Mouse (Mus musculus): Measurements from ENCODE around the gene Csf3r.
A peak's percentile ranks its signal among the peaks of the same experiment; 100 is the strongest.
"Not testable (repeated sequence)": the region's sequence is repeated elsewhere in the genome, so short reads cannot be mapped to it uniquely, and the experiment has no call there.

The Csf3r gene

GRCm38 (mm10) chr4:126024303-126024900 is at the start of gene Csf3r:
Csf3r (plus strand) TSS chr4:126024550.
- DNase-seq (ENCODE audit: low spot score in 2 of 2), result no peak

- no peak for DNase-seq (ENCODE audit: low spot score in 2 of 2)
Observed at GRCm38 (mm10) chr4:125977768-125978167, 46.6 kb upstream of the Csf3r start.

GRCm38 (mm10) chr4:125983279-125983678 is 41.1 kb upstream of the Csf3r start:
- no peak for DNase-seq (ENCODE audit: low spot score in 2 of 2)

DNA sequence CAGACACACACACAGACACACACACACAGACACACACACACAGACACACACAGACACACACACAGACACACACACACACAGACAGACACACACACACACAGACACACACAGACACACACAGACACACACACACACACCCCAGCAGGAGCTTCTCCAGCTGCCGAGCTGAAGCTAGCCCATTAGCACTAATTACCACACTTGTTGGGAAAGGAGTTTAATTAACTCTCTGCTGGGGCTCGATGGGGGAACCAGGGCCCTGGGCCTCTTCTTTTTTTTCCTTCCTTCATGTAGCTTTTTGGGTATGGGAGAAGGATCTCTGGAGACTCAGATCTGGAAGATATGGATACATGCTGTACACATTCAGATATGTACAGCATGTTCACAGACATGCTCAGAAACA is 38.6 kb upstream of the Csf3r start:
- DNase-seq (ENCODE audit: low spot score in 2 of 2), result not testable (repeated sequence)

DNA sequence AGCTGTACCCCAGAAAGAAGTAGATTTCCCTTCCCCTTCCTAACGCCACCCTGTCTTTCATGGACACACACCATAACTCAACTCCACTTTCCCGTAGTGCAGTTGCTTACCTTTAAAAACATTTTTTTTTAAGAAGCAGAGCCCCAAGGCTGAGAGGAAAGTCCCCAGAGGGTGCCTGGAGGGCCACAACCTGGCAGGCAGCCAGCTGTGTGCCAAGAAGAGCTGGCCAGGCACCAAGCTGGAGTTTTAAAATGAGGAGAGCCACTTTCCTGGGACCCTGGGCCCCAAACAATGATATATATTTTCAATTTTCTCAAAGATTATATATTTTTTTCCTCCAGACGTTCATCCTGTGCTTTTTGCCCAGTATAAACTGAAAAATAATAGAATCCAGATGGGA is 37.3 kb upstream of the Csf3r start:
- no peak for DNase-seq (ENCODE audit: low spot score in 2 of 2)

- no peak for DNase-seq (ENCODE audit: low spot score in 2 of 2)
Observed at GRCm38 (mm10) chr4:125989061-125989460, 35.3 kb upstream of the Csf3r start.

DNA sequence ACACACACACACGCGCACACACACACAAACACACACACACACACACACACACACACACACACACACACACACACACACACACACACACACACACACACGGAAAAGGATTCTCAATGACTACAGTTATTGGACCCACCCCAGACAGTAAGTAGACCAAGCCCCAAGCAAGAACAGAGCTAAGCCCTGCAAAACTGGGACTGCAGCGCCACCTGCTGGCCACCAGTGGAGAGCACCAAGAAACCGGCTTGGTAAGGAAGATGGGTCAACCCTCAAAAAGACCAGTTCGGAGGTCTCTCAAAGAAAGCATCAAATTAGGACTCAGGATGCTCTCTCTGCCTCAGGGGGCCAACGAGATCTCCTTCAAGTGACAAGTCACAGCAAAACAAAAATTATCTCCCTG is 34.2 kb upstream of the Csf3r start:
- DNase-seq (ENCODE audit: low spot score in 2 of 2), result peak; percentile 10 to 35

DNA sequence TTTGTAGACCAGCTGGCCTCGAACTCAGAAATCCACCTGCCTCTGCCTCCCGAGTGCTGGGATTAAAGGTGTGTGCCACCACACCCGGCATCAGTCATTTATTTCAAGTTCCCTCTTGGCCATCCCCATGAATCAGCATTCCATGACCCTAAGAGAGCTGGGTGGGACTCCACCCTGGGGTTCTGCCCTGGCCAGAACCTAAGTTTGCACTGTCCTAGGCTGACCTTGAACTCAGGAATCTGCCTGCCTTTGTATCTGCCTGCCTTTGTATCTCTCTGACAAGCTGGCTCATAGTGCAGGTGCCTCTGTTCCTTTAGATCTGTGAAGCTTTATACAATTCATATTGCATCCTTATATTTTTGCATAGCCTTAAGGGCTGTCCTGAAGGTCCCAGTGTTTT is 32.1 kb upstream of the Csf3r start:
- DNase-seq (ENCODE audit: low spot score in 2 of 2), result no peak

- DNase-seq (ENCODE audit: low spot score in 2 of 2), result no peak
Observed at GRCm38 (mm10) chr4:125992906-125993305, 31.4 kb upstream of the Csf3r start.

DNA sequence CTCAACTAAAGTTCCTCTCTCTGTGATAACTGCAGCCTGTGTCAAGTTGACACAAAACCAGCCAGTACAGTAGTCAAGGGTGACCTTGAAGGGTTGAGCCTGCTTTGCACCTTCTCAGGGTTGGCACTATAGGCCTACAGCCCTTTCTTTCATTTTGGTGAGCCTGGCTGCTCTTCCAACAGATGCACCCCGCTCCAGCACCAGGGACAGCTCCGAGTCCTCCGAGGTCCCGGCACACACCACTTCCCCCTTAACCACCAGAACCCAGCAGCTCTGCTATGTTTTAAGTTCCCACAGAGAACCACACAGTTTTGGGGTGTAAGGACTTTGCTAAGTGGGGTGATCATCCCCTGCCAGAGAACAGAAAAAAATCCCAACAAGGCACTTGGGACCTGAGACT is 27.8 kb upstream of the Csf3r start:
- DNase-seq (ENCODE audit: low spot score in 2 of 2), result no peak

- no peak for DNase-seq (ENCODE audit: low spot score in 2 of 2)
Observed at GRCm38 (mm10) chr4:125997826-125998225, 26.5 kb upstream of the Csf3r start.

DNA sequence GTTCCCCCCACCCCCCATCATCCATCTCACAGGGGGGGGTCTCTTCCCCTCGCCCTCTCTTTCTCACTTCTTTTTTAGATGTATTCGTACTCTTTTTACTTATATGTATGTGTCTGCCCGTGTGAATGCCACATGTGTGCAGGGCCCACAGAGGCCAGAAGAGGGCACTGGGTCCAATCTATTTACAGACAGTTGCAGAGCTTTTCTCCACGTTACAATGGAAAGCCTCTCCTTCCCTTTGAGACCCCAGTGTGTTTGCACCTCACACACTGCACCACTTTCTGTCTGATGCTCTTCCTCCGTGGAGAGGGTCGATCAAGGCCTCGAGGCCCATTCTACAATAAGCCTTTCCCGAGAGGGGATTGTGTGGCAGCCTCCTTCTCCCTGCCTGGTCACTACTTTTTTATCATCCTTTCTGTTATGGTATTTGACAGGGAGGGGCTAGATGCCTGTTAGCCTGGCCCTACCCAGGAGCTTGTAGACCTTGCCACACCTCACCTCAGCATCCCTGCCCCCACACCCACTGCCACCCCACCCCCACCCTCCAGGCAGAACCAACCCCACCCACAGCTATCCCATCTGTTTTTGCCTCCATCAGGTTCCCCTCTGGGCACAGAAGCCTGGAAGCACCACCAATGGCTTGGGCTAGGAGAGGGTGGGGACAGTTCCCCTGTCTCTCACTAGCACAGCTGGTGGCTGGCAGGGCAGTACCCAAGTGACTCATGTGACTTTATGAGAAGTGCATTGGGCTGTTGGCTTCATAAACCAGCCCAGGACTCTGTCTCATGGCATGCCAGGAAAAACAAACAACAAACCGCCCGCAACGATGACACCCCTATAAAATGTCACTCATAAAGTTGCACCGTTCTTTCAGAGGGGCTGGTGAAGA is 22.8 kb upstream of the Csf3r start:
- no peak for DNase-seq (ENCODE audit: low spot score in 2 of 2)

GRCm38 (mm10) chr4:126017676-126018332 is 6.5 kb upstream of the Csf3r start:
- DNase-seq (ENCODE audit: low spot score in 2 of 2), result peak in 1 of 2 experiments; percentile 24

GRCm38 (mm10) chr4:126018966-126019538 is 5.3 kb upstream of the Csf3r start:
- no peak for DNase-seq (ENCODE audit: low spot score in 2 of 2)

DNA sequence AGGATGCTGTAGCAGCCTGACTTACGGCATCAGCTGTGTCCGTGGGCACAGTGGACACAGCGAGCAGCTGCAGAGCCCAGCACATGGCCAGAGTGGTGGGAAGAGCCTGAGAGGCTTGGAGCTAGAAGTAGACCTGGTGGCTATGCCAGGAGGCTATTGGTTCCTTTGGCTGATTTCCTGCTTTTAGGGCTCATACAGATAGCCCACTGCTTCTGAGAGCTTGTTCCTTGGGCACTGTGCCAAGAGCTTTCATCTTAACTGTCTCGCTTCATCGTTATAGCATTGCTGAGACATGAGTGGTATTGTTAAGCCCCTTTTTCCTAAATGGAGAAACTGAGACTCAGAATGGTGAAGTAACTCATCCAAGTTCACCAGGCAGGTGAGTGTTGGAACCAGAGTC is 1.5 kb downstream of the Csf3r start:
- DNase-seq (ENCODE audit: low spot score in 2 of 2), result no peak

DNA sequence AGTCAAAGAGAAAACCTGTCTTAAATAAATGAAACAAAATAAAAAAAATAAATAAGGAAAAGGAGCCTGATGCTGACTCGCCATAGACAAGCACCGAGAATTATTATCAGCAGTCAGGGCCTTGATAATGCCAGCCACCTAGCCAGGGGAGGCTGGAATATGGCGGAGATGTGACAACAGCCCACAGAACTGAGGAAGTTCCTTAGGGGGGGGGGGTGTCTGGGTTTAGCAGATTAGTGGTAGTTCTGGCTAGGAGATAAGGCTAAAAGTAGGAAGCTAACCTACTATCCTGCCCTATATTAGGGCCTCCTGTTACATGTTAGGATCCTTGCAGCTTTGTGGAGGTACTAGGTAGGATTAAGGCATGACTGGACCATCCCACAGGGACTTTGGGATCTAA is 3.6 kb downstream of the Csf3r start:
- no peak for DNase-seq (ENCODE audit: low spot score in 2 of 2)

DNA sequence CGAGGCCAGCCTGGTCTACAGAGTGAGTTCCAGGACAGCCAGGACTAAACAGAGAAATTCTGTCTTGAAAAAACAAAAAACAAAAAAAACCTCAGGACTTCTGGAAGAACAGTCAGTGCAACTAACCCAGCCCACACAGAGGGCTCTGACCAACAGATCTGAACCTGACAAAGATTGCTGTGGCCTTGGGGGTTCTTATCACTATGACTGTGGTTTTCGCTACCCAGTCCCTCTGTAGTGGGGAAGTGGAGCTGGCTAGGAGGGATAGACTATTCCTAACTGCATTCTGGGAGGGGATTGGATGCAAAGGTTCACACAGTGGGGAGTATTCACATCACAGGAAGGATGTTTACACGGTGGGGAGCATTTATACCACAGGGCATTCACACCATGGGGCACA is 4.7 kb downstream of the Csf3r start:
- DNase-seq (ENCODE audit: low spot score in 2 of 2), result no peak

DNA sequence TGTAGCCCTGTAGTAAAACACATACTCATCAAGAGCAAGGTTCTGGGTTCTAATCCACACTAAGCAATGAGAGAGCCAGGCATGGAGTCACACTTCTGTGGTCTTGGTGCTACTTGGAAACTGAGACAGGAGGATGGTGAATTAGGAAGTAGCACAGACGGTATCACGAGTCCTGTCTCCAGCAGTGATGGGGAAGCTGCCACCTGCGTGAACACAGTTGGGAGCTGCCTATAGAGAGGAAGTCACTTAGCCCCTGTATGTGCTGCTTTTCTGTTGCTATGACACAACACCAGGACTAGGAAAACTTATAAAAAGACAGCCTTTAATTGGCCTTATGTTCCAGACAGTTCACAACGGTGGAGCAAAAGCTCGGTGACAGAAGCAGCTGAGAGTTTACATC is 6.4 kb downstream of the Csf3r start:
- DNase-seq (ENCODE audit: low spot score in 2 of 2), result no peak

DNA sequence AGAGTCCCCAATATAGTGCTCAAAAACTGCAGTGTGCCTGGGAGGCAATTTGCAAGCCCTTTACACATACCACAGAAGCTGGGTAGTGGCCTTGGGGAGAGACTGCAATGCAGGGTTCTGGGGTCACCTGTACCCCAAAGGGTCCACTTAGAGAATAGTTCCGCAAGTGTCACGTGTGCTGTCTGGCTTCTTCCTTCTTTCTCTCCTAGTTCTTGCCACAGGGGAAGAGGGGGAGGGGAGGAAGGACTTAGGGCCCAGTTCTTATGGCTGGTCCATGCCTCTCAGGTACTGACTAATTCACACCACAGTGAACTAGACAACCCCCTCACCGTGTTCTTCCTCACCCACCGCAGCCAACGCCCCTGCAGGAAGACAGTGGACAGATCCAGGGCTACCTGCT is 11.1 kb downstream of the Csf3r start:
- no peak for DNase-seq (ENCODE audit: low spot score in 2 of 2)

DNA sequence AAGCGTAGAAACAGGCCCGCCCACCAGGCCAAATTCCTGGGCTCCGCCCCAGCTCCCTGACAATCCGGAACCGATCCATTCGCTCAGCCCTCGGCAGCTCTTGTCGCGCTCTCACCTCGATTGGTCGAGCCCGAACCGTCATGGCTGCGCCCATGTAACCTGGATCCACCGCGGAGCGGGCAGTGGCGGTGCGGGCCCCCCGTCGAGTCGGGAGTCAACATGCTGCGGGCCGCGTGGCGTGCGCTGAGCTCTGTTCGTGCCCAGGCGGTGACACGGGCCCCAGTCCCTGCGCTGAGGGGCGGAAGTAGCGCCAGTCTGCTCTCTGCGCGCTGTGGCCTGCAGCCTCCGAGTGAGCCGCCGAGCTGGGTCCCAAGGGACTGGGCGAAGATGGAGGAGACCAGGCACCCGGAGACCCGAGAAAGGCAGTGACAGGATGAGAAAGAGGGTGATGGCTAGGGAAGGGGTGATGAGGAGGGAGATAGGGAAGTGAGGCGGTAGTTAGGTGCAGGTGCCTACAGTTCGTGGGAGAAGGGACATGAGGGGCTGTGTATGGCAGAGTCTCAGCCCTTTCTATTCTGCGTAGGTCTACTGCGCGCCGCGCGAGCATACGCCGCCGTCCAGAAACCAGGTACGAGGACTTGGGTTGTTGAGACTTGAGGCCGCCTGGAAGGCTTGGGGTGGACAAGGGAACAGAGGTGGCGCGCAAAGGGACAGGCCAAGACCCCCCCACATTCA is 22.7 kb downstream of the Csf3r start, which contains the start of gene Mrps15:
Gene Mrps15 (plus strand): TSS at position 75 of the 735 bp plus-strand sequence.
- peak; percentile 72 to 88 for DNase-seq (ENCODE audit: low spot score in 2 of 2)

DNA sequence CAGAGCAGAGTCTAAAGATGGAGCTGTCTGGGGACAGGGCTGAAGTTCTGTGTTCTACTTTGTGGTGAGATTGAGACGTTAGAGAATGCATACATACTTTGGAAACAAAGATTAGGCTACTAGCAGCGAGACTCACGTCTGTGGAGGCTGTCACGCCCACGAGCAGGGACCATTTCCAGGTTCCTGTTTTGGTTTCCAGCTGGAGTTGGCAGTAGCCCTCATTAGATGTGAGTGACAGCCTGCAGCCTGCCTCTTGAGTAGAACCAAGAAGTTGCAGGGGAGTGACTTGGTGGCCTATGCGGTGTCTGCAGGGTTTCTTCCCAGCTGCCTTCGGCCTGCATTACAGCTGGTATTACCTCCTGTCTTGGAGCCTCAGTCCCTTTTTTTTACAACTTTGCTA is 27.3 kb downstream of the Csf3r start:
- DNase-seq (ENCODE audit: low spot score in 2 of 2), result peak in 1 of 2 experiments; percentile 13
